Mouse (Mus musculus) forebrain, embryonic 15.5 days (tissue): ENCODE results near the gene Glra3. TPM values are rescaled to one million over a fixed set of nuclear protein-coding genes. Genes with fewer than 3 reads are reported as not detected.

ENCODE experiments used
- ATAC-seq: fragments of 200-750 bp; cut with Nextera tagmentation; replicated peaks from 2 replicates; pipeline ENCODE4 v1.8.0; 2017; ENCODE audit warnings: mild to moderate bottlenecking, moderate TSS enrichment, moderate library complexity
- H3K27ac ChIP-seq: fragments of 300-500 bp; sonication (generic); replicated peaks from 2 replicates; pipeline ENCODE4 v1.5.1; 2015; ENCODE audit warnings: mild to moderate bottlenecking, inconsistent platforms
- H3K27me3 ChIP-seq: fragments of 300-500 bp; sonication (generic); 2 replicates; pipeline ENCODE4 v1.6.1; 2015; ENCODE audit warnings: inconsistent platforms
- H3K36me3 ChIP-seq: fragments of 300-500 bp; sonication (generic); 2 replicates; pipeline ENCODE4 v1.6.1; 2015; ENCODE audit warnings: mild to moderate bottlenecking, inconsistent platforms
- H3K4me1 ChIP-seq: fragments of 300-500 bp; sonication (generic); 2 replicates; pipeline ENCODE4 v1.6.1; 2015; ENCODE audit warnings: inconsistent platforms
- H3K4me2 ChIP-seq: fragments of 300-500 bp; sonication (generic); replicated peaks from 2 replicates; pipeline ENCODE4 v1.6.1; 2015; ENCODE audit warnings: mild to moderate bottlenecking, inconsistent platforms
- H3K4me3 ChIP-seq: fragments of 300-500 bp; sonication (generic); 2 replicates; pipeline ENCODE4 v1.5.1; 2015; ENCODE audit warnings: mild to moderate bottlenecking, inconsistent platforms
- H3K9ac ChIP-seq: fragments of 300-500 bp; sonication (generic); replicated peaks from 2 replicates; pipeline ENCODE4 v1.6.1; 2015; ENCODE audit warnings: mild to moderate bottlenecking, inconsistent platforms
- H3K9me3 ChIP-seq: fragments of 300-500 bp; sonication (generic); 2 replicates; pipeline ENCODE4 v1.6.1; 2016; ENCODE audit warnings: inconsistent platforms
- WGBS: fragments of 180-500 bp; shearing (Covaris S2); methylation state at CpG from one replicate; pipeline ENCODE4 v1.1.7; 2015; ENCODE audit warnings: mixed read lengths; 5-methylcytosine and 5-hydroxymethylcytosine counted together
- polyA plus RNA-seq: library from polyadenylated mRNA; unstranded; fragments of >200 nt; fragmentation: Nextera tagmentation; extraction: Ambion mirVana; gene quantifications from 2 replicates; pipeline ENCODE4 v1.2.1, GENCODE M21; 2015

Glra3 gene
- 0.38 and 0.56 TPM in 2 replicates for polyA plus RNA-seq

GRCm38 (mm10) chr8:55939870-55940525 is at the start of gene Glra3:
Gene Glra3, plus strand, starts transcription at chr8:55940460.
- peak within 1 kb of the TSS; percentile 68 for H3K4me2 ChIP-seq
- ATAC-seq, result peak; percentile 99
- WGBS, result 5% methylated on average over 11 of the region's 11 CpGs
- H3K27ac ChIP-seq, result no peak within 1 kb of the TSS
- no peaks in the 10 kb centered on the region for H3K36me3 ChIP-seq
- peak within 1 kb of the TSS; percentile 22; the same call in 1 of the 2 replicates for H3K9ac ChIP-seq
- no peaks in the 10 kb centered on the region for H3K9me3 ChIP-seq
- H3K4me3 ChIP-seq, result peak within 1 kb of the TSS; percentile 42
- H3K27me3 ChIP-seq, result no peaks in the 10 kb centered on the region
- H3K4me1 ChIP-seq, result peaks cover 12% of the 10 kb centered on the region

GRCm38 (mm10) chr8:55906848-55907247 is 33.4 kb upstream of the Glra3 start, which contains the start of gene Adam29:
Gene Adam29, minus strand, starts transcription at chr8:55906948.
- Histone ChIP-seq H3K36me3 (no peaks in the 10 kb centered on the region), H3K4me2 (no peak within 1 kb of the TSS), H3K9ac (no peak within 1 kb of the TSS), H3K9me3 (no peaks in the 10 kb centered on the region), H3K4me3 (no peak within 1 kb of the TSS), H3K27ac (no peak within 1 kb of the TSS), H3K4me1 (no peaks in the 10 kb centered on the region), H3K27me3 (no peaks in the 10 kb centered on the region)
- WGBS, result 76% methylated on average over 1 of the region's 1 CpGs
- ATAC-seq, result no peak

GRCm38 (mm10) chr8:55940526-55940880 is 243 bp downstream of the Glra3 start:
- H3K4me3 ChIP-seq, result peak overlapping the region; percentile 42
- H3K27ac ChIP-seq, result no peak overlapping the region

GRCm38 (mm10) chr8:55964759-55965320 is 24.6 kb downstream of the Glra3 start:
- H3K4me2 ChIP-seq, result no peak overlapping the region
- no peak overlapping the region for H3K27ac ChIP-seq
- H3K4me1 ChIP-seq, result no peaks in the 10 kb centered on the region
- no peak overlapping the region for H3K9ac ChIP-seq
- WGBS, result 8% methylated on average over 3 of the region's 3 CpGs
- H3K4me3 ChIP-seq, result no peak overlapping the region
- peaks cover 7% of the 10 kb centered on the region; the same call in 1 of the 2 replicates for H3K27me3 ChIP-seq
- H3K36me3 ChIP-seq, result no peaks in the 10 kb centered on the region
- ATAC-seq, result no peak
- H3K9me3 ChIP-seq, result no peaks in the 10 kb centered on the region

More at GRCm38 (mm10) chr8:55940526-55940880, 243 bp downstream of the Glra3 start:
- WGBS, result under 1% methylated on average over 8 of the region's 8 CpGs
- Histone ChIP-seq H3K4me2 (peak overlapping the region; percentile 68), H3K36me3 (no peaks in the 10 kb centered on the region), H3K27me3 (no peaks in the 10 kb centered on the region), H3K9me3 (no peaks in the 10 kb centered on the region), H3K4me1 (peaks cover 12% of the 10 kb centered on the region), H3K9ac (peak overlapping the region; percentile 22; the same call in 1 of the 2 replicates)
- ATAC-seq, result peak; percentile 90

GRCm38 (mm10) chr8:55997859-55998258 is 57.6 kb downstream of the Glra3 start:
- 58% methylated on average over 3 of the region's 3 CpGs for WGBS
- Histone ChIP-seq H3K4me3 (no peak overlapping the region), H3K4me2 (no peak overlapping the region), H3K9ac (no peak overlapping the region), H3K36me3 (no peaks in the 10 kb centered on the region), H3K27me3 (no peaks in the 10 kb centered on the region), H3K4me1 (no peaks in the 10 kb centered on the region), H3K27ac (no peak overlapping the region), H3K9me3 (no peaks in the 10 kb centered on the region)
- peak; percentile 76 for ATAC-seq

- no peaks in the 10 kb centered on the region for H3K4me1 ChIP-seq
- H3K4me3 ChIP-seq, result no peak overlapping the region
- H3K9me3 ChIP-seq, result no peaks in the 10 kb centered on the region
- no peak overlapping the region for H3K4me2 ChIP-seq
- 76% methylated on average over 2 of the region's 2 CpGs for WGBS
- H3K27me3 ChIP-seq, result no peaks in the 10 kb centered on the region
- H3K9ac ChIP-seq, result no peak overlapping the region
- no peaks in the 10 kb centered on the region for H3K36me3 ChIP-seq
- no peak for ATAC-seq
- no peak overlapping the region for H3K27ac ChIP-seq
These were observed 114.1 kb downstream of the Glra3 start for GRCm38 (mm10) chr8:56054324-56054723.

GRCm38 (mm10) chr8:56063081-56063480 is 122.8 kb downstream of the Glra3 start:
- Histone ChIP-seq H3K4me1 (no peaks in the 10 kb centered on the region), H3K4me3 (no peak overlapping the region), H3K9me3 (no peaks in the 10 kb centered on the region), H3K27ac (no peak overlapping the region), H3K4me2 (no peak overlapping the region), H3K36me3 (no peaks in the 10 kb centered on the region), H3K9ac (no peak overlapping the region), H3K27me3 (no peaks in the 10 kb centered on the region)
- ATAC-seq, result no peak
- 20% methylated on average over 3 of the region's 3 CpGs for WGBS

GRCm38 (mm10) chr8:56070486-56071254 is 130.4 kb downstream of the Glra3 start:
- Histone ChIP-seq H3K4me3 (no peak overlapping the region), H3K27ac (no peak overlapping the region), H3K36me3 (no peaks in the 10 kb centered on the region), H3K9me3 (no peaks in the 10 kb centered on the region), H3K27me3 (no peaks in the 10 kb centered on the region), H3K4me1 (no peaks in the 10 kb centered on the region), H3K4me2 (no peak overlapping the region), H3K9ac (no peak overlapping the region)
- 82% methylated on average over 2 of the region's 2 CpGs for WGBS
- ATAC-seq, result no peak

GRCm38 (mm10) chr8:56083654-56084053 is 143.4 kb downstream of the Glra3 start:
- no peaks in the 10 kb centered on the region for H3K36me3 ChIP-seq
- H3K27ac ChIP-seq, result no peak overlapping the region
- no peak overlapping the region for H3K4me2 ChIP-seq
- H3K9me3 ChIP-seq, result no peaks in the 10 kb centered on the region
- no peak for ATAC-seq
- H3K27me3 ChIP-seq, result no peaks in the 10 kb centered on the region
- no peak overlapping the region for H3K4me3 ChIP-seq
- H3K4me1 ChIP-seq, result no peaks in the 10 kb centered on the region
- no peak overlapping the region for H3K9ac ChIP-seq

GRCm38 (mm10) chr8:56094385-56094784 is 154.1 kb downstream of the Glra3 start:
- Histone ChIP-seq H3K27ac (no peak overlapping the region), H3K27me3 (no peaks in the 10 kb centered on the region), H3K4me3 (no peak overlapping the region), H3K4me1 (no peaks in the 10 kb centered on the region), H3K4me2 (no peak overlapping the region), H3K9me3 (no peaks in the 10 kb centered on the region), H3K9ac (no peak overlapping the region), H3K36me3 (no peaks in the 10 kb centered on the region)
- no peak for ATAC-seq

GRCm38 (mm10) chr8:56110296-56110695 is 170.0 kb downstream of the Glra3 start:
- no peak overlapping the region for H3K9ac ChIP-seq
- H3K36me3 ChIP-seq, result no peaks in the 10 kb centered on the region
- H3K4me2 ChIP-seq, result no peak overlapping the region
- 88% methylated on average over 6 of the region's 6 CpGs for WGBS
- no peaks in the 10 kb centered on the region for H3K27me3 ChIP-seq
- ATAC-seq, result no peak
- no peak overlapping the region for H3K4me3 ChIP-seq
- H3K27ac ChIP-seq, result no peak overlapping the region
- no peaks in the 10 kb centered on the region for H3K4me1 ChIP-seq
- H3K9me3 ChIP-seq, result no peaks in the 10 kb centered on the region

GRCm38 (mm10) chr8:56129357-56129756 is 189.1 kb downstream of the Glra3 start:
- Histone ChIP-seq H3K4me3 (no peak overlapping the region), H3K4me2 (no peak overlapping the region), H3K9me3 (no peaks in the 10 kb centered on the region), H3K9ac (no peak overlapping the region), H3K36me3 (no peaks in the 10 kb centered on the region), H3K27me3 (no peaks in the 10 kb centered on the region), H3K4me1 (no peaks in the 10 kb centered on the region), H3K27ac (no peak overlapping the region)
- 58% methylated on average over 2 of the region's 2 CpGs for WGBS
- no peak for ATAC-seq
